Mouse (Mus musculus) lung, adult 2 months (tissue): Measurements from ENCODE around the gene Klhl18.

ENCODE experiments used
- CTCF ChIP-seq: fragments of 200-500 bp; IDR thresholded peaks from 2 replicates; pipeline ENCODE4 v1.5.1; 2011; ENCODE audit warnings: mild to moderate bottlenecking, low read length, control low read depth; ENCODE audit not compliant: insufficient read depth
- POLR2A ChIP-seq: fragments of 200-500 bp; IDR thresholded peaks from 2 replicates; pipeline ENCODE4 v1.6.1; 2011; ENCODE audit warnings: low read depth, mild to moderate bottlenecking, control low read depth, low read length, borderline replicate concordance; ENCODE audit errors: extremely low read depth

GRCm38 (mm10) chr9:110478639-110479038 lies 2.1 kb upstream of the Klhl18 start:
- TF ChIP-seq CTCF, result no peak
- no peak for TF ChIP-seq POLR2A
